Mouse (Mus musculus): ENCODE measurements around the gene Dohh. TPM values are rescaled to one million over a fixed set of nuclear protein-coding genes. Genes with fewer than 3 reads are reported as not detected.

The Dohh gene
- 37.0 to 49.1 TPM (median 44.0 TPM) in 4 replicates for total RNA-seq (2023)

GRCm38 (mm10) chr10:81383802-81384604 lies at the start of gene Dohh, which contains the start of gene Gm48551:
TSS of gene Dohh (plus strand) at chr10:81384428.
TSS of gene Gm48551 (plus strand) at chr10:81384466.

DNA sequence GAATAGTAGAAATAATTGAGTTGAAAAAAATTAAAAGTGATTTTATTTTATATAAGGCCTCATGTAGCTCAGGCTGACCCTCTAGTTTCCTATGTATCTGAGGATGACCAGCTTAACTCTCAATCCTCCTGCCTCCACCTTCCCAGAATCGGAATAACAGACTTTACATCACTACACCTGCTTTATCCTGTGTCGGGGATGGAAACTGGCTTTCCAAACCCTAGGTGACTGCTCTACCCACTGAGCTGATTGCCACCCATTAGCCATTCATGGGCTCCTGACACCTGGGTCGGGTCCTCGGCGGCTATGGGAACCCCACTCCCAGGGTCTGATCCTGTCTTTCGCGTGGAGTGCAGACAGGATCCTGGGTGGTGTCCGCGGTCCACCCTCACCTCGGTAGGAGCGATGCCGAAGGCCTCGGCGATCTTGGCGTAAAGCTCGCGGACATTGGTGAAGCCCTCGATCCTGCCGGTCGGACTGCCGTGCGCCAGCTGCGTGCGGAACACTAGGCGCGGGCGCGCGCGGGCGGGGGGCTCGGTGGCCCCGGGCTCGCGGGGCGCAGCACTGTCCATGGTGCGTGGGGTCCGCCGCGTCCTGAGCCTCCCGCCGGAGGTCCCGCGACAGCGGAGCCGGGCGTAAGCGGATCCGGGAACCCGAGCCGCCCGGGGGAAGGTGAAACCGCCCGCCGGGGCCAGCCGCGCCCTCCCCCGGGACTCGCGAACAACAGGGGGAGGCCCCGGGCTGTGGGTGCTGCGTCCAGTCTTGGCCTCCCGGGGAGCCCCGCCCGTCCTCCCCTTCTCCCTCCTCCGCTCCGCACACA lies 41.3 kb upstream of the Dohh start, which contains the start of gene Gipc3:
Gipc3 (minus strand) TSS at position 581 of the 820 bp plus-strand sequence.

DNA sequence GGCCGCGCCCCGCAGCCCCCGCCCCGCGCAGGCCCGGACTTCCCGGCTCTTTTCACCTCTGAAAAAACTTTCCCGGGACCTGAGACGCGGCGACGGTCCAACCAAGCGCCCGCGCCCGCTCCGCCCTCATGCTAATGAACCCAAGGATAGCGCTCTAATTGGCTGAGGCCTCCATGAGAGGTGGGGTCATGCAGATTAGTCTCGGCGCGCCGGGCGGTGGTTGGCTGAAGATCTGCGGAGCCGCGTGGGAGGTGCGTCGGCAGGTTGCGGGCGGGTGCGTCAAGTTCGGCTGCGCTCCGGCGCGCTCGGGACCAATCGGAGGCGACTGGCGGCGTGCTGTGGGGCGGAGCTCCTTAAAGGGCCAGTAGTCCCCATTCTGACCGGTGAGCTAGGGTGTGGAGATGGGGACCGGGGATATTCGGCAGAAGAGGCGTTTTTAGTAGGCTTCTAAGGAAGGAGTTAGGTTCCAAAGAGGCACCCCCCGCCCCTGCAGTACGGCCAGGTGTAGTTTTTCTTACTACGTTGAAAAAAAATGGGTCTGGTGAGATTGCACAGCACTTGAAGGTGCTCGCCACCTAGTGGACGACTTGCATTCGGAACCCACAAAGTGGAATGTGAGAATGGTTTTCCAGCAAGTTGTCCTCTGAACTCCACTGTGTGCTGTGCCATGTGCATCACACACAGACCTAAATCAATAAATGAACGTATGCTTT lies 33.7 kb upstream of the Dohh start, which contains the start of gene Hmg20b:
Hmg20b (minus strand) TSS at position 130 of the 713 bp plus-strand sequence.

DNA sequence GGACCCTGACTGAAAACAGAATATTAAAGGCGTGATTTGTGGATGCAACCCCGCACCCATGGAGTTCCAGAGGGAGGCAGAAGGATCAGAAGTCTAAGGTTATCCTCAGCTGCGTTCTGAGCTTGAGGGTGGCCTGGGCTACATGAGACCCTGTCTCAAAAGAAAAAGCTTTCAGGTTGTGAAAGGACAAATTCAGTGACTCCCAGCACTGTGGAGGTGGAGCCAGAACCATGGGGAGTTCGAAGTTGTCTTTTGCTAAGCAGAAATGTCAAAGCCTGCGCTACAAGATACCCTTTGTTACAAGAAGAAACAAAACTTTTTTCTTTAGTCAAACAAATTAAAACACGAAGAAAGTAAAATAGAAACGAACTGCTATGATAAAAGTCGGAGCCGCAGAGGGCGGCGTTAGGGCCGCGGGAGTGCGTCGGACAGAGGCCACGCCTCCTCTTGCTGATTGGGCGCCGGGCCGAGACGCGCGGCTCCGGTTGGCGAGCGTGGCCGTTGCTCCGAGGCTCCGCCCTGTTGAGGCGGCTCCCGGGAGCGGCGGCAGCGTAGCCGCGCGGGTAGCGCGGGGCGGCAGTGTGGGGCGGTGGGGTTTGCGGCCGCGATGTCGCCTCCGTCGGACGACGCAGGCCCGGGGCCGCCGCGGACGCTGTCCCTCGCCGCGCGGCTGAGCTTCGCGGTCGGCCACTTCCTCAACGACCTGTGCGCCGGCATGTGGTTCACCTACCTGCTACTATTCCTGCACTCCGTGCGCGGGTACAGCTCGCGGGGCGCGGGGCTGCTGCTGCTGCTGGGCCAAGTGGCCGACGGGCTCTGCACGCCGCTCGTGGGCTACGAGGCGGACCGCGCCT lies 27.0 kb upstream of the Dohh start, which contains the start of gene Mfsd12:
Mfsd12 (plus strand) TSS at position 501 of the 854 bp plus-strand sequence.

GRCm38 (mm10) chr10:81365672-81366476 lies 18.4 kb upstream of the Dohh start, which contains the start of gene 4930404N11Rik:
TSS of gene 4930404N11Rik (minus strand) at chr10:81365816.

DNA sequence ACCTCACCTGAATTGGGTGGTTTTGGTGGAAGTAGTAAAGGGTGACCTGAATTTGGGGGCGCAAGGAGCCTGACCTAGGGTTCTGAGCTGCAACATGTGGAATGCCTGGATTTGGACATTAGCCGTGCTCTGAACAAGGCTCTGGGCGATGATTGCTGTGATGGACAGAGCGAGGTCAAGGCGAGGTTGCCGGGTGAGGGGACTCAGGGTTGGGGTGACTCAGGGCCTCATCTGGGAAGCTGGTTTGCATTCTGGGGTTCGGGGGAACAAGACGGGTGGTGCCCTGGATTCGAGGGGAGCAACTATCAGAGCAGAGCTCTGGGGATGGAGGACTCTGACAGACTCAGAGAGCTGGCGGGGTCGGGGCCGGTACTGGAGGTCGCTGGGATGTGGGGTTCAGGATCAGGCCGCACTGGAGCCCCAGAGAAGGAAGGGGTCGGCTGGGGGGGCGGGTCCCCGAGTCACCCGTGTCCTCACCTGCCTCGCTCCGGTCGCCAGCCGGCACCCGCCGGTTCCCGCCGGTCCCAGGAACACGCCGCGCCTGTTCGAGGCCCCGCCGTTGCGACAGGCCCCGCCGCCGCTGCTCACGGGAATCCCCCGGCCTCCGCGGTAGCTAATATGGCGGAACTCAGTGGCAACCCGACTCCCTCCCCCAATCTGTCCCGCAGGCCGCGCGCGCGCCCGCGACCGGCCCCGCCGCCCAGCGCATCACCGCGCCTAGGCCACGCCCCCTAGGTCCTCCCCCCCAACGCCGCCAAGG lies 6.3 kb upstream of the Dohh start, which contains the start of gene Fzr1:
Fzr1 (minus strand) TSS at position 724 of the 760 bp plus-strand sequence.

DNA sequence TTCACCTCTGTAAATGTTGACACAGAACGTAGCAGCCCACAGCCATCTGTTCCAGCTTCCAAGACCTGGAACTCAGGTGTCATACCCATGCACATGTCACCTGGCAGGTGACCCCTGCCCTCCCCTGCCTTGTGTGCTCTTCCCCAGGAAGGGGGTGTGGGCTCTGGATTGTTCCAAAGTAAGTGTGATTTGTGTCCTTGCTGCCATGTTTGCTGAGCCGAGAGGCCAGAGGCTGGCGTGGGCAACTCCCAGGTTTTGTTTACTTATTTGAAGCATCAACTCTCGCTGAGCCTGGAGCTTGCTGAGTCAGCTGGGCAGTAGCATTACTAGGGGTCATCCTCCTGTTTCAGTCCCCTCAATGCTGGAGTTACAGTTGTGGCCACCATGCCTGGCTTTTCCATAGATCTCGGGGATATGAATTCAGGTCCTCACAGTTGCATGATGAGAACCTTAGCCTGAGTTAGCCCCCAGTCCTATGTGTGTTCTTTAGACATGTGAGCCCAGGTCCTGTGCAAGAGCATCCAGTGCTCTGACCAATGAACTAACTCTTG lies 4.4 kb downstream of the Dohh start, which contains the start of gene Gm48552:
Gm48552 (plus strand) TSS at position 501 of the 551 bp plus-strand sequence.

DNA sequence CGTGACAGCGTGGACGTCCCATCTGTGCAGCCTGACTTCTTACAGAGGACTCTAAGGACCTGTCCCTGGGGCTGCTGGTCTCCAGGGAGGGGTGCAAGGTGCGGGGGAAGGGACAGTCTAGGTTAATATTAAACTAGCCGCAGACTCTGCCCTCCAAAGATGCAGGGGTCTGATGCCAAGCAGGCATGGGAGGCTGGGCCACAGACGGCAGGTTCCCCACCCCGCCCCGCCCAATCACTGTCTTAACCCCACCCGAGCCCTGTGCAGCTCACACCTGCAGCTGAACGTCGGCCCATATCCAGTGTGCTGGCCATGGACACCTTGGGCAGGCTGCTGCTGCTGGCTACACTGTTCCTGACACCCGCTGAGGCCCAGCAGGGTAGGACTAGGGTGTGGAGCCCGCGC lies 8.6 kb downstream of the Dohh start, which contains the start of gene Smim24:
Smim24 (plus strand) TSS at position 271 of the 405 bp plus-strand sequence.

Other genes starting within 250 kb of the Dohh start
- 102 to 107 TPM (median 105 TPM) in 4 replicates for gene Zbtb7a, start 249.2 kb upstream of the Dohh start, total RNA-seq (2023)
- gene Pias4, start 216.5 kb upstream of the Dohh start, total RNA-seq (2023): 60.6 to 70.8 TPM (median 66.5 TPM) in 4 replicates
- 1,970 to 2,090 TPM (median 2,027 TPM) in 4 replicates for gene Eef2, start 207.8 kb upstream of the Dohh start, total RNA-seq (2023)
- gene Dapk3, start 201.4 kb upstream of the Dohh start, total RNA-seq (2023): 79.2 to 84.3 TPM (median 81.9 TPM) in 4 replicates
- gene 4930442H23Rik, start 200.6 kb upstream of the Dohh start, total RNA-seq (2023): not detected in 4 replicates
- gene Nmrk2, start 182.4 kb upstream of the Dohh start, total RNA-seq (2023): not detected in 4 replicates
- gene Atcay, start 153.6 kb upstream of the Dohh start, total RNA-seq (2023): not detected in 4 replicates
- 4.3 to 6.4 TPM (median 4.6 TPM) in 4 replicates for gene Zfr2, start 151.3 kb upstream of the Dohh start, total RNA-seq (2023)
- gene Matk, start 131.5 kb upstream of the Dohh start, total RNA-seq (2023): 25.9 to 37.1 TPM (median 29.9 TPM) in 4 replicates
- gene Mrpl54, start 117.5 kb upstream of the Dohh start, total RNA-seq (2023): 120 to 145 TPM (median 129 TPM) in 4 replicates
- gene Apba3, start 117.5 kb upstream of the Dohh start, total RNA-seq (2023): 22.1 to 30.5 TPM (median 26.9 TPM) in 4 replicates
- gene Tjp3, start 92.8 kb upstream of the Dohh start, total RNA-seq (2023): 11.7 to 14.1 TPM (median 12.2 TPM) in 4 replicates
- gene Pip5k1c, start 91.5 kb upstream of the Dohh start, total RNA-seq (2023): 147 to 164 TPM (median 158 TPM) in 4 replicates
- 45.5 to 50.8 TPM (median 48.1 TPM) in 4 replicates for gene Cactin, start 63.3 kb upstream of the Dohh start, total RNA-seq (2023)
- 3.3 to 4.4 TPM (median 3.7 TPM) in 4 replicates for gene Tbxa2r, start 55.7 kb upstream of the Dohh start, total RNA-seq (2023)
- gene Gipc3, start 41.2 kb upstream of the Dohh start, total RNA-seq (2023): 0.57 to 1.1 TPM (median 0.80 TPM) in 4 replicates
- 71.5 to 76.8 TPM (median 75.7 TPM) in 4 replicates for gene Hmg20b, start 33.9 kb upstream of the Dohh start, total RNA-seq (2023)
- 8.7 to 13.6 TPM (median 9.9 TPM) in 4 replicates for gene Mfsd12, start 26.9 kb upstream of the Dohh start, total RNA-seq (2023)
- gene 4930404N11Rik, start 18.6 kb upstream of the Dohh start, total RNA-seq (2023): 5.0 to 8.0 TPM (median 6.8 TPM) in 4 replicates
- gene Fzr1, start 5.9 kb upstream of the Dohh start, total RNA-seq (2023): 41.9 to 52.4 TPM (median 51.6 TPM) in 4 replicates
- 1.4 to 3.0 TPM (median 2.2 TPM) in 4 replicates for gene Gm48551, start within 50 bp of the Dohh start, total RNA-seq (2023)
- gene Gm48552, start 4.6 kb downstream of the Dohh start, total RNA-seq (2023): 2.3 to 8.8 TPM (median 6.4 TPM) in 4 replicates
- 4.3 to 8.4 TPM (median 7.4 TPM) in 4 replicates for gene Smim24, start 8.6 kb downstream of the Dohh start, total RNA-seq (2023)
- 18.3 to 24.4 TPM (median 19.5 TPM) in 4 replicates for gene Nfic, start 71.2 kb downstream of the Dohh start, total RNA-seq (2023)
- not detected in 4 replicates for gene Celf5, start 98.3 kb downstream of the Dohh start, total RNA-seq (2023)
- gene Ncln, start 112.0 kb downstream of the Dohh start, total RNA-seq (2023): 99.6 to 113 TPM (median 106 TPM) in 4 replicates
- gene S1pr4, start 115.7 kb downstream of the Dohh start, total RNA-seq (2023): 48.2 to 59.1 TPM (median 54.6 TPM) in 4 replicates
- 5.1 to 6.6 TPM (median 5.9 TPM) in 4 replicates for gene Gna15, start 139.8 kb downstream of the Dohh start, total RNA-seq (2023)
- gene Gna11, start 160.8 kb downstream of the Dohh start, total RNA-seq (2023): 24.1 to 34.4 TPM (median 29.1 TPM) in 4 replicates
- gene Aes, start 175.1 kb downstream of the Dohh start, total RNA-seq (2023): 294 to 321 TPM (median 315 TPM) in 4 replicates
- gene Tle2, start 190.1 kb downstream of the Dohh start, total RNA-seq (2023): 2.8 to 6.0 TPM (median 4.1 TPM) in 4 replicates
- 2.2 to 2.5 TPM in 2 of 4 replicates, not detected in the others for gene Tle6, start 216.6 kb downstream of the Dohh start, total RNA-seq (2023)
- 2.7 to 4.5 TPM (median 3.1 TPM) in 4 replicates for gene BC025920, start 221.8 kb downstream of the Dohh start, total RNA-seq (2023)
- gene Sirt6, start 243.4 kb downstream of the Dohh start, total RNA-seq (2023): 18.6 to 23.1 TPM (median 19.3 TPM) in 4 replicates
- 1.1 to 3.1 TPM (median 1.5 TPM) in 4 replicates for gene Ankrd24, start 244.1 kb downstream of the Dohh start, total RNA-seq (2023)

Measured in B cell, adult 62 days (primary cell).